Mouse (Mus musculus) small intestine, adult 2 months (tissue): ENCODE measurements around the gene Adamts16. TPM values are rescaled to one million over a fixed set of nuclear protein-coding genes. Genes with fewer than 3 reads are reported as not detected.

Experiments used
- H3K27ac ChIP-seq: fragments of 200-500 bp; 2 replicates; pipeline ENCODE4 v1.5.1; 2012; ENCODE audit warnings: low read depth, low read length, control low read depth, inconsistent platforms; ENCODE audit not compliant: insufficient read depth
- H3K27me3 ChIP-seq: fragments of 200-500 bp; 2 replicates; pipeline ENCODE4 v1.6.1; 2012; ENCODE audit warnings: mild to moderate bottlenecking, moderate library complexity, low read length, inconsistent platforms; ENCODE audit not compliant: control insufficient read depth, insufficient read depth
- H3K36me3 ChIP-seq: fragments of 200-500 bp; 2 replicates; pipeline ENCODE4 v1.6.1; 2012; ENCODE audit warnings: mild to moderate bottlenecking, low read length, control low read depth, inconsistent platforms; ENCODE audit not compliant: control insufficient read depth, insufficient read depth
- H3K4me1 ChIP-seq: fragments of 200-500 bp; 2 replicates; pipeline ENCODE4 v1.6.1; 2012; ENCODE audit warnings: low read length, inconsistent platforms, mixed read lengths; ENCODE audit not compliant: control insufficient read depth, insufficient read depth, insufficient read length
- H3K4me3 ChIP-seq: fragments of 200-500 bp; 2 replicates; pipeline ENCODE4 v1.5.1; 2012; ENCODE audit warnings: low read depth, mild to moderate bottlenecking, control low read depth, inconsistent platforms, low read length, moderate library complexity
- CTCF ChIP-seq: fragments of 200-500 bp; IDR thresholded peaks from 2 replicates; pipeline ENCODE4 v1.5.1; 2012; ENCODE audit warnings: low read depth, mild to moderate bottlenecking, control low read depth, inconsistent platforms, low read length, moderate library complexity, mixed read lengths; ENCODE audit not compliant: insufficient replicate concordance, insufficient read length; ENCODE audit errors: extremely low read depth
- POLR2A ChIP-seq: fragments of 200-500 bp; IDR thresholded peaks from 2 replicates; pipeline ENCODE4 v1.6.1; 2012; ENCODE audit warnings: low read depth, mild to moderate bottlenecking, control low read depth, inconsistent platforms, low read length, moderate library complexity
- WGBS: fragments of 180-500 bp; shearing (Covaris S2); methylation state at CpG from one replicate; pipeline ENCODE4 v1.1.7; 2018; 5-methylcytosine and 5-hydroxymethylcytosine counted together
- polyA plus RNA-seq: library from polyadenylated mRNA; depleted of rRNA; stranded (reverse); fragments of >200 nt; gene quantifications from 2 replicates; pipeline ENCODE4 v1.2.3, GENCODE M21; 2012

Gene Adamts16
- polyA plus RNA-seq, 1 experiment, result not detected

GRCm38 (mm10) chr13:70832593-70833138, 8.9 kb downstream of the Adamts16 start:
- WGBS, result 92% methylated on average over 6 of the region's 6 CpGs
- Histone ChIP-seq H3K27ac (no peak overlapping the region), H3K4me1 (no peaks in the 10 kb centered on the region; the same call in 1 of the 2 replicates), H3K27me3 (no peaks in the 10 kb centered on the region), H3K4me3 (no peak overlapping the region), H3K36me3 (no peaks in the 10 kb centered on the region)
- TF ChIP-seq POLR2A, result no peak
- TF ChIP-seq CTCF, result no peak

- 70% methylated on average over 4 of the region's 4 CpGs for WGBS
- no peak overlapping the region for H3K4me3 ChIP-seq
Observed at GRCm38 (mm10) chr13:70831041-70831440, 10.6 kb downstream of the Adamts16 start.

GRCm38 (mm10) chr13:70827507-70827906, 14.1 kb downstream of the Adamts16 start:
- Histone ChIP-seq H3K36me3 (no peaks in the 10 kb centered on the region), H3K4me1 (no peaks in the 10 kb centered on the region; the same call in 1 of the 2 replicates), H3K27me3 (no peaks in the 10 kb centered on the region), H3K4me3 (no peak overlapping the region), H3K27ac (no peak overlapping the region)
- WGBS, result 84% methylated on average over 4 of the region's 4 CpGs
- TF ChIP-seq CTCF, result no peak
- no peak for TF ChIP-seq POLR2A

More at GRCm38 (mm10) chr13:70831041-70831440, 10.6 kb downstream of the Adamts16 start:
- H3K27ac ChIP-seq, result no peak overlapping the region
- TF ChIP-seq POLR2A (no peak), CTCF (no peak)
- no peaks in the 10 kb centered on the region for H3K36me3 ChIP-seq
- H3K4me1 ChIP-seq, result no peaks in the 10 kb centered on the region; the same call in 1 of the 2 replicates
- no peaks in the 10 kb centered on the region for H3K27me3 ChIP-seq

- Histone ChIP-seq H3K27ac (no peak overlapping the region), H3K36me3 (no peaks in the 10 kb centered on the region), H3K4me1 (no peaks in the 10 kb centered on the region; the same call in 1 of the 2 replicates), H3K4me3 (no peak overlapping the region), H3K27me3 (no peaks in the 10 kb centered on the region)
- 23% methylated on average over 5 of the region's 5 CpGs for WGBS
- TF ChIP-seq CTCF, result no peak
- no peak for TF ChIP-seq POLR2A
Observed at GRCm38 (mm10) chr13:70825265-70825664, 16.3 kb downstream of the Adamts16 start.

GRCm38 (mm10) chr13:70823757-70824156, 17.9 kb downstream of the Adamts16 start:
- TF ChIP-seq POLR2A, result no peak
- TF ChIP-seq CTCF, result no peak
- Histone ChIP-seq H3K4me3 (no peak overlapping the region), H3K4me1 (no peaks in the 10 kb centered on the region; the same call in 1 of the 2 replicates), H3K36me3 (no peaks in the 10 kb centered on the region), H3K27ac (no peak overlapping the region), H3K27me3 (no peaks in the 10 kb centered on the region)
- 53% methylated on average over 8 of the region's 8 CpGs for WGBS

GRCm38 (mm10) chr13:70818982-70819381, 22.6 kb downstream of the Adamts16 start:
- Histone ChIP-seq H3K27me3 (no peaks in the 10 kb centered on the region), H3K4me3 (no peak overlapping the region), H3K27ac (no peak overlapping the region), H3K4me1 (no peaks in the 10 kb centered on the region), H3K36me3 (no peaks in the 10 kb centered on the region)
- WGBS, result 75% methylated on average over 5 of the region's 5 CpGs
- TF ChIP-seq POLR2A, result no peak
- TF ChIP-seq CTCF, result no peak

- Histone ChIP-seq H3K27ac (no peak overlapping the region), H3K27me3 (no peaks in the 10 kb centered on the region), H3K4me3 (no peak overlapping the region), H3K4me1 (no peaks in the 10 kb centered on the region), H3K36me3 (no peaks in the 10 kb centered on the region)
- 38% methylated on average over 3 of the region's 3 CpGs for WGBS
- TF ChIP-seq POLR2A (no peak), CTCF (no peak)
Observed at GRCm38 (mm10) chr13:70814423-70814822, 27.2 kb downstream of the Adamts16 start.
